Mouse (Mus musculus): Measurements from ENCODE around the gene Neurod2. TPM values are rescaled to one million over a fixed set of nuclear protein-coding genes. Genes with fewer than 3 reads are reported as not detected.

The Neurod2 gene
- polyA plus RNA-seq, 1 experiment from 2014 or later: not detected

DNA sequence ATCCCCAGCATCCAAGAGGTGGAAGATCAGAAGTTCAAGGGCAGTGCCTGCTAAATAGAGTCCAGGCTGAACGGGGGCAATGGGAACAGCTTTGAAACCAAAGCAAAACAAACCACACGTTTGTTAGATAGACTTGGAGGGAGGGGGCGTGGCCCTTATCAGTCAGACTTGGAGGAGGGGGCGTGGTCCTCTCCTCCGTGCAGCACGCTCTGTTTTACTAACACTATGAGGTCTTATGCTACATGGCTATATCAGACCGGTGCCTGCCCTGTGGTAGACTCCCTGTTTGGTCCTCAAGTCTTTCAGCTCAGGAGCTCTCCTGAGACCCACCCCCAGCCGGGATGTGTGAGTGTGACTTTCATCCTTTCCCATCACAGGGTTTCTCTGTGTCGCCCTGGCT is 5.8 kb upstream of the Neurod2 start:
- Histone ChIP-seq H3K27me3 (ENCODE audit: insufficient read depth, low read length) (peaks cover 82% of the 10 kb centered on the region), H3K36me3 (ENCODE audit: insufficient read depth, low read length) (no peaks in the 10 kb centered on the region), H3K9me3 (replicated peaks; ENCODE audit: low read length) (no peaks in the 10 kb centered on the region), H3K9ac (ENCODE audit: low read depth, low read length) (no peak overlapping the region), H3K4me2 (ENCODE audit: low read length) (no peak overlapping the region), H3K27ac (no peak overlapping the region), H3K4me3 (replicated peaks; ENCODE audit: low read depth, low read length) (no peak overlapping the region), H3K4me1 (replicated peaks; ENCODE audit: insufficient read depth, low read length) (peaks cover 7% of the 10 kb centered on the region; the same call in 1 of the 2 replicates)
- no peak for TF ChIP-seq CTCF (IDR thresholded peaks at IDR 0.05; ENCODE audit: low read depth)
- DNase-seq (ENCODE audit: low spot score) (no peak), ATAC-seq (replicated peaks; ENCODE audit: low FRiP score, low read depth) (no peak)
- 9% methylated on average over 9 of the region's 9 CpGs for WGBS

GRCm38 (mm10) chr11:98333981-98334741 is 4.7 kb upstream of the Neurod2 start:
- peaks cover 87% of the 10 kb centered on the region for H3K27me3 ChIP-seq (ENCODE audit: insufficient read depth, low read length)
- peak overlapping the region; percentile 8; the same call in 1 of the 2 replicates for H3K4me3 ChIP-seq (replicated peaks; ENCODE audit: low read depth, low read length)
- DNase-seq (ENCODE audit: low spot score) (no peak), ATAC-seq (replicated peaks; ENCODE audit: low FRiP score, low read depth) (no peak)
- H3K4me2 ChIP-seq (ENCODE audit: low read length): peak overlapping the region; percentile 39
- no peak overlapping the region for H3K27ac ChIP-seq
- 2% methylated on average over 33 of the region's 41 CpGs for WGBS
- no peak for TF ChIP-seq CTCF (IDR thresholded peaks at IDR 0.05; ENCODE audit: low read depth)
- no peaks in the 10 kb centered on the region for H3K9me3 ChIP-seq (replicated peaks; ENCODE audit: low read length)
- no peaks in the 10 kb centered on the region for H3K36me3 ChIP-seq (ENCODE audit: insufficient read depth, low read length)
- H3K9ac ChIP-seq (ENCODE audit: low read depth, low read length): no peak overlapping the region
- H3K4me1 ChIP-seq (replicated peaks; ENCODE audit: insufficient read depth, low read length): peaks cover 7% of the 10 kb centered on the region; the same call in 1 of the 2 replicates

- Histone ChIP-seq H3K27ac (no peak overlapping the region), H3K9ac (ENCODE audit: low read depth, low read length) (no peak overlapping the region), H3K4me2 (ENCODE audit: low read length) (no peak overlapping the region), H3K9me3 (replicated peaks; ENCODE audit: low read length) (no peaks in the 10 kb centered on the region), H3K27me3 (ENCODE audit: insufficient read depth, low read length) (peaks cover 91% of the 10 kb centered on the region), H3K4me1 (replicated peaks; ENCODE audit: insufficient read depth, low read length) (peaks cover 5% of the 10 kb centered on the region; the same call in 1 of the 2 replicates), H3K4me3 (replicated peaks; ENCODE audit: low read depth, low read length) (no peak overlapping the region), H3K36me3 (ENCODE audit: insufficient read depth, low read length) (no peaks in the 10 kb centered on the region)
- no peak for ATAC-seq (replicated peaks; ENCODE audit: low FRiP score, low read depth)
- no peak for TF ChIP-seq CTCF (IDR thresholded peaks at IDR 0.05; ENCODE audit: low read depth)
- WGBS: 75% methylated on average over 10 of the region's 10 CpGs
- DNase-seq (ENCODE audit: low spot score): no peak
Observed at GRCm38 (mm10) chr11:98333263-98333696, 3.8 kb upstream of the Neurod2 start.

DNA sequence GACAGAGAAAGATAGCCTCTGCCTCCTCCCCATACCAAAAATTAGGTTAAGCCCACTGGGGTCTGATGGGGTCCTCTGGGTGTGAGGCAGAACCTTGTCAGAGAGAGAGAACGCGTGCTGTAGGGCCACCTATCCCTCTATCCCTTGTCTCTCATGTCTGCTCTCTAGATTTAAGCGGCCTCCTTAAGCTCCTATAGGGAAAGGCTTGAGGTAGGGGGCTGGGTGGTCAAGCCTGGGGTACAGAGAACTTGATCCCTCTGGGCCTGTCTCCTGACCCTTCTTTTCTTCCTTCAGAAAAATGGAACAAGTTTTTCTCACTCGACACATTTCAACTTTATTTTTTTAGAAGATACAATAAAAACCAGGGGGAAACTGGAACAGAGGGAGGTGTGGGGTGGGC is 3.4 kb upstream of the Neurod2 start:
- Histone ChIP-seq H3K27ac (no peak overlapping the region), H3K27me3 (ENCODE audit: insufficient read depth, low read length) (peaks cover 91% of the 10 kb centered on the region), H3K9ac (ENCODE audit: low read depth, low read length) (no peak overlapping the region), H3K9me3 (replicated peaks; ENCODE audit: low read length) (no peaks in the 10 kb centered on the region), H3K4me1 (replicated peaks; ENCODE audit: insufficient read depth, low read length) (peaks cover 6% of the 10 kb centered on the region; the same call in 1 of the 2 replicates), H3K4me3 (replicated peaks; ENCODE audit: low read depth, low read length) (no peak overlapping the region), H3K4me2 (ENCODE audit: low read length) (no peak overlapping the region), H3K36me3 (ENCODE audit: insufficient read depth, low read length) (no peaks in the 10 kb centered on the region)
- no peak for TF ChIP-seq CTCF (IDR thresholded peaks at IDR 0.05; ENCODE audit: low read depth)
- no peak for ATAC-seq (replicated peaks; ENCODE audit: low FRiP score, low read depth)
- 65% methylated on average over 4 of the region's 4 CpGs for WGBS
- no peak for DNase-seq (ENCODE audit: low spot score)

GRCm38 (mm10) chr11:98332186-98332585 is 2.7 kb upstream of the Neurod2 start:
- Histone ChIP-seq H3K36me3 (ENCODE audit: insufficient read depth, low read length) (no peaks in the 10 kb centered on the region), H3K4me3 (replicated peaks; ENCODE audit: low read depth, low read length) (no peak overlapping the region), H3K9ac (ENCODE audit: low read depth, low read length) (no peak overlapping the region), H3K4me1 (replicated peaks; ENCODE audit: insufficient read depth, low read length) (peaks cover 11% of the 10 kb centered on the region), H3K9me3 (replicated peaks; ENCODE audit: low read length) (no peaks in the 10 kb centered on the region), H3K27me3 (ENCODE audit: insufficient read depth, low read length) (peaks cover 91% of the 10 kb centered on the region), H3K27ac (no peak overlapping the region), H3K4me2 (ENCODE audit: low read length) (no peak overlapping the region)
- WGBS: 81% methylated on average over 3 of the region's 3 CpGs
- DNase-seq (ENCODE audit: low spot score) (no peak), ATAC-seq (replicated peaks; ENCODE audit: low FRiP score, low read depth) (no peak)
- no peak for TF ChIP-seq CTCF (IDR thresholded peaks at IDR 0.05; ENCODE audit: low read depth)

DNA sequence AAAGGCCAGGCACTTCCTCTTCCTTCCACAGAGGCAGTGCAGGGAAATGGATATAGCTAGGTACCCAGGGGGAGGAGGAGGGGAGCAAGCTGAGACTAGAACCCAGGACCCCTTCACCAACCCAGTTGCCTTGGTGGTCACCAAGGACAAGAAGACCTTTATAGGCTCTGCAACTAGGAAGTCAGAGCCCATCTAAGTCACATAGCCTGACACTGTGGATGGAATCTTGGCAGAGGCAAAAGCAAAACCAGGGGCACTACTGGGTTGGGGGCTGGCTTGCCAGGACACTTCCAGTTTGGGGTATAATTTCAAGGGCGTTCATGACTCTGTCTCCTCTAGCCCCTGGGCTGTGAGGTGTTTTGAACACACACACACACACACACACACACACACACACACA is 2.0 kb upstream of the Neurod2 start:
- 40% methylated on average over 1 of the region's 1 CpGs for WGBS
- no peak overlapping the region for H3K4me3 ChIP-seq (replicated peaks; ENCODE audit: low read depth, low read length)

More for the DNA sequence above, 2.0 kb upstream of the Neurod2 start:
- H3K36me3 ChIP-seq (ENCODE audit: insufficient read depth, low read length): no peaks in the 10 kb centered on the region
- no peak overlapping the region for H3K9ac ChIP-seq (ENCODE audit: low read depth, low read length)
- peaks cover 14% of the 10 kb centered on the region for H3K4me1 ChIP-seq (replicated peaks; ENCODE audit: insufficient read depth, low read length)
- ATAC-seq (replicated peaks; ENCODE audit: low FRiP score, low read depth) (no peak), DNase-seq (ENCODE audit: low spot score) (no peak)
- H3K4me2 ChIP-seq (ENCODE audit: low read length): no peak overlapping the region
- no peak overlapping the region for H3K27ac ChIP-seq
- H3K9me3 ChIP-seq (replicated peaks; ENCODE audit: low read length): no peaks in the 10 kb centered on the region
- H3K27me3 ChIP-seq (ENCODE audit: insufficient read depth, low read length): peaks cover 91% of the 10 kb centered on the region
- TF ChIP-seq CTCF (IDR thresholded peaks at IDR 0.05; ENCODE audit: low read depth): no peak
